ENCODE assay signal across 8 mouse cellular contexts in genomic region chr4:34550748-34551097, GRCm38 (mm10). TPM values are rescaled to one million over a fixed set of nuclear protein-coding genes. Genes with fewer than 3 reads are reported as not detected.
DNase-seq lines count a peak whose midpoint lies in the region; ATAC-seq and TF ChIP-seq lines count a peak whose summit lies in the region.

Gene Akirin2, plus strand, starts transcription at chr4:34550937.

- 0% methylated on average over 33 of the region's 53 CpGs for WGBS in kidney, embryonic 14.5 days
- WGBS in forebrain, embryonic 14.5 days = under 1% methylated on average over 51 of the region's 53 CpGs
- WGBS in hindbrain, embryonic 11.5 days = 0% methylated on average over 51 of the region's 53 CpGs
- under 1% methylated on average over 50 of the region's 53 CpGs for WGBS in liver, adult 2 months

- no peaks in the 10 kb centered on the region for H3K27me3 ChIP-seq in kidney, embryonic 14.5 days (ENCODE audit: control insufficient read depth, insufficient read depth, low read length)
- H3K27me3 ChIP-seq in forebrain, embryonic 14.5 days (replicated peaks; ENCODE audit: control insufficient read depth, insufficient read depth, low read length) = no peaks in the 10 kb centered on the region
- no peaks in the 10 kb centered on the region for H3K27me3 ChIP-seq in hindbrain, embryonic 11.5 days (ENCODE audit: control insufficient read depth, insufficient read depth, low read length)
- H3K27me3 ChIP-seq in liver, adult 2 months (ENCODE audit: control insufficient read depth, insufficient read depth, low read length) = no peaks in the 10 kb centered on the region

- no peaks in the 10 kb centered on the region for H3K9me3 ChIP-seq in kidney, embryonic 14.5 days (ENCODE audit: control insufficient read depth, low read length)
- no peaks in the 10 kb centered on the region for H3K9me3 ChIP-seq in forebrain, embryonic 14.5 days (replicated peaks; ENCODE audit: control insufficient read depth, low read length)
- H3K9me3 ChIP-seq in hindbrain, embryonic 11.5 days (ENCODE audit: control insufficient read depth, low read length) = no peaks in the 10 kb centered on the region

- H3K36me3 ChIP-seq in kidney, embryonic 14.5 days (ENCODE audit: control insufficient read depth, insufficient read depth, low read length) = peaks cover 4% of the 10 kb centered on the region; the same call in 1 of the 2 replicates
- H3K36me3 ChIP-seq in forebrain, embryonic 14.5 days (ENCODE audit: control insufficient read depth, insufficient read depth, low read length) = 0 out of 2 replicates have a peak, but pooled peaks cover 6% of the 10 kb centered on the region
- H3K36me3 ChIP-seq in hindbrain, embryonic 11.5 days (ENCODE audit: control insufficient read depth, insufficient read depth, low read length) = no peaks in the 10 kb centered on the region
- no peaks in the 10 kb centered on the region for H3K36me3 ChIP-seq in liver, adult 2 months (ENCODE audit: control insufficient read depth, insufficient read depth, low read length)

- H3K4me1 ChIP-seq in kidney, embryonic 14.5 days (ENCODE audit: control insufficient read depth, insufficient read depth, low read length) = peaks cover 9% of the 10 kb centered on the region
- peaks cover 17% of the 10 kb centered on the region for H3K4me1 ChIP-seq in forebrain, embryonic 14.5 days (ENCODE audit: control insufficient read depth, insufficient read depth, low read length)
- H3K4me1 ChIP-seq in hindbrain, embryonic 11.5 days (replicated peaks; ENCODE audit: control insufficient read depth, insufficient read depth, low read length) = no peaks in the 10 kb centered on the region
- H3K4me1 ChIP-seq in liver, adult 2 months (ENCODE audit: control insufficient read depth, insufficient read depth, low read length) = peaks cover 19% of the 10 kb centered on the region

- no peak for TF ChIP-seq CTCF in liver, adult 2 months (IDR thresholded peaks at IDR 0.05; ENCODE audit: low read depth, low read length)

- peaks cover 25% of the 10 kb centered on the region; the same call in 1 of the 2 replicates for H3K79me2 ChIP-seq in liver, adult 2 months (ENCODE audit: control insufficient read depth, insufficient read depth, low read length)

- peak within 1 kb of the TSS; percentile 98 for H3K4me3 ChIP-seq in kidney, embryonic 14.5 days (ENCODE audit: low read length)
- peak within 1 kb of the TSS; percentile 93 for H3K4me3 ChIP-seq in forebrain, embryonic 14.5 days (ENCODE audit: low read depth, low read length)
- peak within 1 kb of the TSS; percentile 99 for H3K4me3 ChIP-seq in hindbrain, embryonic 11.5 days (ENCODE audit: low read depth, low read length)
- H3K4me3 ChIP-seq in liver, adult 2 months (ENCODE audit: insufficient read depth, low read depth, low read length) = peak within 1 kb of the TSS; percentile 100

- H3K9ac ChIP-seq in kidney, embryonic 14.5 days (ENCODE audit: low read depth, low read length) = peak within 1 kb of the TSS; percentile 99
- H3K9ac ChIP-seq in forebrain, embryonic 14.5 days (ENCODE audit: low read length) = peak within 1 kb of the TSS; percentile 94
- peak within 1 kb of the TSS; percentile 98 for H3K9ac ChIP-seq in hindbrain, embryonic 11.5 days (ENCODE audit: low read depth, low read length)
- H3K9ac ChIP-seq in liver, adult 2 months (ENCODE audit: low read depth, low read length) = peak within 1 kb of the TSS; percentile 99

- peak; percentile 58; the same call in 1 of the 2 replicates for ATAC-seq in kidney, embryonic 14.5 days (ENCODE audit: low FRiP score, low TSS enrichment)
- peak; percentile 30 for ATAC-seq in activated CD4-positive, CD25-positive, alpha-beta regulatory T cell, adult 4 months
- no peak; the same call in 1 of the 2 replicates for ATAC-seq in forebrain, embryonic 14.5 days
- ATAC-seq in hindbrain, embryonic 11.5 days (ENCODE audit: low FRiP score) = no peak; the same call in 1 of the 2 replicates
- no peak for ATAC-seq in neutrophil, adult 5-6 weeks (ENCODE audit: extremely low read depth, insufficient number of reproducible peaks, low FRiP score, poor library complexity, severe bottlenecking)

- peak within 1 kb of the TSS; percentile 94 for H3K27ac ChIP-seq in kidney, embryonic 14.5 days (ENCODE audit: low read depth, low read length)
- peak within 1 kb of the TSS; percentile 93 for H3K27ac ChIP-seq in forebrain, embryonic 14.5 days (ENCODE audit: low read depth, low read length)
- H3K27ac ChIP-seq in hindbrain, embryonic 11.5 days (ENCODE audit: low read depth, low read length) = peak within 1 kb of the TSS; percentile 95
- H3K27ac ChIP-seq in liver, adult 2 months (replicated peaks; ENCODE audit: insufficient read depth, low read depth, low read length) = peak within 1 kb of the TSS; percentile 96

- TF ChIP-seq POLR2A in liver, adult 2 months (IDR thresholded peaks at IDR 0.05; ENCODE audit: extremely low read depth, insufficient read depth, low read length) = no peak

- peak within 1 kb of the TSS; percentile 57 for H3K4me2 ChIP-seq in kidney, embryonic 14.5 days (replicated peaks; ENCODE audit: low read depth, low read length)
- peak within 1 kb of the TSS; percentile 64 for H3K4me2 ChIP-seq in forebrain, embryonic 14.5 days (ENCODE audit: low read length)
- peak within 1 kb of the TSS; percentile 59 for H3K4me2 ChIP-seq in hindbrain, embryonic 11.5 days (replicated peaks; ENCODE audit: low read depth, low read length)

- no peak for DNase-seq in kidney, adult 9 months
- DNase-seq in forebrain, embryonic 14.5 days (ENCODE audit: low spot score) = no peak
- DNase-seq in hindbrain, embryonic 11.5 days (ENCODE audit: low spot score) = no peak
- DNase-seq in liver, adult 2 months (ENCODE audit: extremely low read depth, low read depth, low spot score) = no peak
- no peak for DNase-seq in kidney, postnatal 36 days

RNA-seq across cellular contexts. Expression of gene Akirin2, which starts in this region (rescaled TPM):
- polyA plus RNA-seq in kidney, embryonic 14.5 days (2014; fragmentation: Nextera tagmentation; extraction: Ambion mirVana) = 72.4 and 77.2 TPM in 2 replicates
- 10 to 100 TPM in 1 of 2 experiments, 1 to 10 TPM in 1; 8.5 to 10.4 TPM for polyA plus RNA-seq in activated CD4-positive, CD25-positive, alpha-beta regulatory T cell, adult 4 months (2017; shearing (Covaris generic))
- 55.9 and 67.5 TPM in 2 replicates for polyA plus RNA-seq in forebrain, embryonic 14.5 days (2014; fragmentation: Nextera tagmentation; extraction: Ambion mirVana)
- polyA plus RNA-seq in hindbrain, embryonic 11.5 days (2014; fragmentation: Nextera tagmentation; extraction: Ambion mirVana) = 104 and 114 TPM in 2 replicates
- total RNA-seq in liver, adult 2 months (2014; rRNA removed) = 16.2 and 16.8 TPM in 2 replicates
- polyA plus RNA-seq in liver, adult 2 months (2012; rRNA removed) = 9.8 and 10.9 TPM in 2 replicates
- total RNA-seq in neutrophil, adult 5-6 weeks (2017) = 58.8 and 58.9 TPM in 2 replicates

Comparison
In these comparisons a context has a peak if more than half of its experiments do, and no peak if none do; other contexts are left out.
1. ATAC-seq: peak in kidney, embryonic 14.5 days (single experiment) and activated CD4-positive, CD25-positive, alpha-beta regulatory T cell, adult 4 months (single experiment); none in forebrain, embryonic 14.5 days (single experiment), hindbrain, embryonic 11.5 days (single experiment) and neutrophil, adult 5-6 weeks (single experiment).
2. Peak in every context shown above with its lines, with median percentiles within 50 percentile points of each other: H3K27ac ChIP-seq, H3K4me2 ChIP-seq, H3K4me3 ChIP-seq and H3K9ac ChIP-seq.